Mouse (Mus musculus) neural tube, embryonic 15.5 days (tissue): ENCODE measurements around the gene Sbno2. TPM values are rescaled to one million over a fixed set of nuclear protein-coding genes. Genes with fewer than 3 reads are reported as not detected.

ENCODE experiments used
- ATAC-seq: fragments of 200-750 bp; cut with Nextera tagmentation; 2 replicates; pipeline ENCODE4 v1.8.0; 2017; ENCODE audit warnings: mild to moderate bottlenecking, moderate TSS enrichment, moderate library complexity; ENCODE audit not compliant: low FRiP score
- H3K27ac ChIP-seq: fragments of 300-500 bp; sonication (generic); replicated peaks from 2 replicates; pipeline ENCODE4 v1.5.1; 2015; ENCODE audit warnings: mild to moderate bottlenecking, inconsistent platforms
- H3K27me3 ChIP-seq: fragments of 300-500 bp; sonication (generic); replicated peaks from 2 replicates; pipeline ENCODE4 v1.6.1; 2015; ENCODE audit warnings: inconsistent platforms
- H3K36me3 ChIP-seq: fragments of 300-500 bp; sonication (generic); 2 replicates; pipeline ENCODE4 v1.6.1; 2015; ENCODE audit warnings: inconsistent platforms
- H3K4me1 ChIP-seq: fragments of 300-500 bp; sonication (generic); 2 replicates; pipeline ENCODE4 v1.6.1; 2015; ENCODE audit warnings: inconsistent platforms
- H3K4me2 ChIP-seq: fragments of 300-500 bp; sonication (generic); 2 replicates; pipeline ENCODE4 v1.6.1; 2015; ENCODE audit warnings: inconsistent platforms, mild to moderate bottlenecking, moderate library complexity
- H3K4me3 ChIP-seq: fragments of 300-500 bp; sonication (generic); replicated peaks from 2 replicates; pipeline ENCODE4 v1.5.1; 2015; ENCODE audit warnings: mild to moderate bottlenecking, inconsistent platforms
- H3K9ac ChIP-seq: fragments of 300-500 bp; sonication (generic); replicated peaks from 2 replicates; pipeline ENCODE4 v1.6.1; 2015; ENCODE audit warnings: mild to moderate bottlenecking, inconsistent platforms
- H3K9me3 ChIP-seq: fragments of 300-500 bp; sonication (generic); replicated peaks from 2 replicates; pipeline ENCODE4 v1.6.1; 2016; ENCODE audit warnings: inconsistent platforms
- WGBS: fragments of 180-500 bp; shearing (Covaris S2); methylation state at CpG from one replicate; pipeline ENCODE4 v1.1.7; 2015; ENCODE audit warnings: mixed read lengths; 5-methylcytosine and 5-hydroxymethylcytosine counted together
- polyA plus RNA-seq: library from polyadenylated mRNA; unstranded; fragments of >200 nt; fragmentation: Nextera tagmentation; extraction: Ambion mirVana; gene quantifications from 2 replicates; pipeline ENCODE4 v1.2.1, GENCODE M21; 2015

Gene Sbno2
- polyA plus RNA-seq, 1 experiment from 2014 or later, result 11.7 TPM

GRCm38 (mm10) chr10:80140666-80141035, 35.3 kb upstream of the Sbno2 start, which contains the start of gene Cbarp:
Cbarp (minus strand) TSS chr10:80140835.
- Histone ChIP-seq H3K36me3 (peaks cover 23% of the 10 kb centered on the region), H3K9ac (peak within 1 kb of the TSS; percentile 41), H3K4me3 (peak within 1 kb of the TSS; percentile 79), H3K4me2 (peak within 1 kb of the TSS; percentile 89), H3K27me3 (no peaks in the 10 kb centered on the region), H3K27ac (peak within 1 kb of the TSS; percentile 97), H3K9me3 (no peaks in the 10 kb centered on the region), H3K4me1 (peaks cover 77% of the 10 kb centered on the region)
- 75% methylated on average over 10 of the region's 10 CpGs for WGBS
- ATAC-seq, result no peak

DNA sequence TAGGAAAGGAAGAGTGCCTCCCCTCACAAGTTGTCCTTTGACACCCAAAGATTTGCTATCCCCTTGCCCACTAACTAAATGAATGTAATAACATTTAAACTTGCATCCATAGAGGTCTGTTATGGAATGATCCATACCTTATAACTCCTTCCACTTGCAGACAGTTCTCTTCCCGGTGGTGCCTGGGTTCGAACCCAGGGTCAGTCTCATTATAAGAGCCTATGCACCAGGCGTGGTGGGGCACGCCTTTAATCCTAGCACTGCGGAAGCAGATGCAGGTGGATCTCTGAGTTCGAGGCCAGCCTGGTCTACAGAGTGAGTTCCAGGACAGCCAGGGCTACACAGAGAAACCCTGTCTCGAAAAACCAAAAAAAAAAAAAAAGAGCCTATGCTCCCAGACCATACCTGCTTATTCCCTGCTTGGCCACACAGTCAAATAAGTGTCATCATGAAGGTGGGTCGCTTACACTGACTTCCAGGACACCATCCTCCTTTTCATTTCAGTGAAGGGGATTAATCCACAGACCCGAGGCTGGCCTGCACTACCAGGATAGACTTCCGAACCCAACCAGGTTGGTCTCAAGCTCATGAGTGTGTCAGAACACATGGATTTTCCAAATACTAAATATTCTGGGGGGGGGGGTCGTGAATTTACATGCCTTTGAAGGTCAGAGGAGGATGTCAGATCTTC, 34.7 kb upstream of the Sbno2 start:
- H3K4me2 ChIP-seq, result peak overlapping the region; percentile 89
- H3K4me3 ChIP-seq, result peak overlapping the region; percentile 79; the same call in 1 of the 2 replicates
- 82% methylated on average over 11 of the region's 11 CpGs for WGBS
- H3K4me1 ChIP-seq, result peaks cover 72% of the 10 kb centered on the region
- peak overlapping the region; percentile 97 for H3K27ac ChIP-seq
- ATAC-seq, result no peak
- no peaks in the 10 kb centered on the region for H3K27me3 ChIP-seq
- H3K36me3 ChIP-seq, result peaks cover 24% of the 10 kb centered on the region
- no peak overlapping the region for H3K9ac ChIP-seq
- no peaks in the 10 kb centered on the region for H3K9me3 ChIP-seq

DNA sequence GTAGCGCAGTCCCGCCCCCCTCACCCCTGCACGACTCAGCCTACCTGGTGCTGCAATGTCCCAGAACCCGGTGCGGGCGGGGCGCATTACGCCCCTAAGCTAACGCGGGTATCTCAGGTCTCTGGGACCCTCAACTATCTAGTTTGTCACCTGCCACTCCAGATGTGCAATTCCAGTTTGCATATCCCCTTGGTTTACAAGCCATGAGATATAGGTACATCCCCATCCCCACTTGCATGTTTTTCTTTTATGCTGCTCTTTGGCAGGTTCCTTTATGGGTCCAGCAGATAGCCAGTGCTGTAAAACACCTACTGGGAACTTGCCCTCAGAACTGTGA, 34.0 kb upstream of the Sbno2 start:
- H3K9me3 ChIP-seq, result no peaks in the 10 kb centered on the region
- peak overlapping the region; percentile 79 for H3K4me3 ChIP-seq
- no peak for ATAC-seq
- peak overlapping the region; percentile 76 for H3K9ac ChIP-seq
- peak overlapping the region; percentile 89 for H3K4me2 ChIP-seq
- peaks cover 66% of the 10 kb centered on the region for H3K4me1 ChIP-seq
- H3K27me3 ChIP-seq, result no peaks in the 10 kb centered on the region
- WGBS, result 0% methylated on average over 10 of the region's 10 CpGs
- peaks cover 24% of the 10 kb centered on the region for H3K36me3 ChIP-seq
- peak overlapping the region; percentile 97 for H3K27ac ChIP-seq

DNA sequence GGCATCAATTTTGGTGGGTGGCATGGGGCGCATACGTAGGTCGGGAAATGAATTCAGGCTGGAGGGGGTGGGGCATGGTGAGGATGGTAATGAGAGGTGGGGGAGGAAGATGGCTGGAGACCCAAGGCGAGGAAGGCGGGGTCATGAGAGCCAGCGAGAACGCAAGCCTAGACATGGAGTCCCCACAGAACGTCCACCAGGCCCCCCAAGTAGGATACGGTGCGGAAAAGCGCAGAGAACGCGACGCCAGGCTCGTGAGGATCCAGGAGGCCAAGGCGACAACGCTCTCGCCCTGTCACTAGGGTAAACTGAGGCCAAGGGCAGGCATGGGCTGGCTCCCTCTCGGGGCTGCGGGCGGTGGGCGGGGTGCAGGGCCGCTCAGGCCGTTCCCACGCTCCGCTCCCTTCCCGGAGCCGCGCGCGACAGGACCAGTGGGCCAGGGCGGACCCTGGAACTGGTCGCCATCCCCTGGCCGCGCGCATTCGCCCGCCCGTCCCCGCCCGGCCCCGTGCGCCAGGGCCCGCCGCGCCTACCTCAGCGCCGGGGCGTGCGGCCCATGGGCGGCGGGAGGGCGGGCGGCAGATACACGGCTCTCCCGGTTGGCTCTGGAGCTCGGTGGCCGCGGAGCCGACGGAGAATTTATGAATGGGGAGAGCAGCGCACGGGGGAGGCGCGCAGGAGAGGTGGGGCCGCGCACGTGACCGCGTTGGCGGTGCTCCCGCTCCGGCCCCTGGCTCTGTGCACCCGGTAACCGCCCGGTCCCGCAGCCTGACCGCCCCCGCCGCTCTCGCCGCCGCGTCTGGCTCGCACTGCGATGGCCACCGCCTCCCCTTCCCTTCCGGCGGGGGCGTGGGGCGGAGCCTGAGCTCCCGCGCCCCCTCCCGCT, 33.4 kb upstream of the Sbno2 start, which contains the start of gene Atp5d:
Atp5d (plus strand) TSS at position 80 of the 886 bp plus-strand sequence.
- Histone ChIP-seq H3K9ac (peak within 1 kb of the TSS; percentile 76), H3K27ac (peak within 1 kb of the TSS; percentile 97), H3K4me1 (peaks cover 60% of the 10 kb centered on the region), H3K9me3 (no peaks in the 10 kb centered on the region), H3K27me3 (no peaks in the 10 kb centered on the region), H3K4me2 (peak within 1 kb of the TSS; percentile 89), H3K36me3 (peaks cover 24% of the 10 kb centered on the region), H3K4me3 (peak within 1 kb of the TSS; percentile 79)
- under 1% methylated on average over 91 of the region's 94 CpGs for WGBS
- ATAC-seq, result peak; percentile 19

GRCm38 (mm10) chr10:80137626-80138552, 32.5 kb upstream of the Sbno2 start:
- H3K4me2 ChIP-seq, result peak overlapping the region; percentile 89
- H3K4me1 ChIP-seq, result peaks cover 57% of the 10 kb centered on the region

GRCm38 (mm10) chr10:80136952-80137625, 31.7 kb upstream of the Sbno2 start:
- Histone ChIP-seq H3K27ac (peak overlapping the region; percentile 97), H3K9me3 (no peaks in the 10 kb centered on the region), H3K9ac (peak overlapping the region; percentile 76), H3K27me3 (no peaks in the 10 kb centered on the region), H3K4me3 (peak overlapping the region; percentile 79), H3K4me1 (peaks cover 56% of the 10 kb centered on the region), H3K36me3 (peaks cover 40% of the 10 kb centered on the region), H3K4me2 (peak overlapping the region; percentile 89)
- no peak for ATAC-seq
- WGBS, result 1% methylated on average over 29 of the region's 29 CpGs

More at GRCm38 (mm10) chr10:80137626-80138552, 32.5 kb upstream of the Sbno2 start:
- Histone ChIP-seq H3K27ac (peak overlapping the region; percentile 97), H3K9me3 (no peaks in the 10 kb centered on the region), H3K9ac (peak overlapping the region; percentile 76), H3K27me3 (no peaks in the 10 kb centered on the region), H3K36me3 (peaks cover 33% of the 10 kb centered on the region), H3K4me3 (peak overlapping the region; percentile 79)
- ATAC-seq, result no peak
- 4% methylated on average over 29 of the region's 33 CpGs for WGBS

GRCm38 (mm10) chr10:80136179-80136951, 31.0 kb upstream of the Sbno2 start:
- Histone ChIP-seq H3K4me3 (peak overlapping the region; percentile 79), H3K9me3 (no peaks in the 10 kb centered on the region), H3K36me3 (peaks cover 47% of the 10 kb centered on the region), H3K4me2 (peak overlapping the region; percentile 89), H3K4me1 (peaks cover 58% of the 10 kb centered on the region), H3K27ac (peak overlapping the region; percentile 97), H3K27me3 (no peaks in the 10 kb centered on the region), H3K9ac (peak overlapping the region; percentile 76)
- no peak for ATAC-seq
- 18% methylated on average over 49 of the region's 49 CpGs for WGBS

DNA sequence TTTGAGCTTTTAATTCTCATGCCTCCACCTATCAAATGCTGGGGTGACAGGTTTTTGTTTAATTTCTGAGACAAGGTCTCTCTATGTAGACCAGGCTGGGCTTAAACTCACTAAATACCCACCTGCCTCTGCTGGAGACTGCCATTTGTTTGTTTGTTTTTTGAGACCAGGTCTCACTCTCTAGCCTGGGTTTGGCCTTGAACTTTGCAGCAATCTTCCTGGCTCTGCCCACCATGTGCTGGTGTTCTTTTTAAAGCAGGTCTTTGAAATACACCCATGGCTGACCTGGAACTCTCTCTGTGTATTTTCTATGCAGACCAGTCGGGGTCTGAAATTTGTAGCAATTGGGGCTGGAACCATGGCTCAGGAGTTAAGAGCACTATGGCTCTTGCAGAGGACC, 30.3 kb upstream of the Sbno2 start:
- Histone ChIP-seq H3K9me3 (no peaks in the 10 kb centered on the region), H3K4me1 (peaks cover 55% of the 10 kb centered on the region), H3K4me3 (no peak overlapping the region), H3K27me3 (no peaks in the 10 kb centered on the region), H3K4me2 (peak overlapping the region; percentile 89; the same call in 1 of the 2 replicates), H3K9ac (no peak overlapping the region), H3K27ac (no peak overlapping the region), H3K36me3 (peaks cover 55% of the 10 kb centered on the region)
- no peak for ATAC-seq
- 83% methylated on average over 1 of the region's 1 CpGs for WGBS

DNA sequence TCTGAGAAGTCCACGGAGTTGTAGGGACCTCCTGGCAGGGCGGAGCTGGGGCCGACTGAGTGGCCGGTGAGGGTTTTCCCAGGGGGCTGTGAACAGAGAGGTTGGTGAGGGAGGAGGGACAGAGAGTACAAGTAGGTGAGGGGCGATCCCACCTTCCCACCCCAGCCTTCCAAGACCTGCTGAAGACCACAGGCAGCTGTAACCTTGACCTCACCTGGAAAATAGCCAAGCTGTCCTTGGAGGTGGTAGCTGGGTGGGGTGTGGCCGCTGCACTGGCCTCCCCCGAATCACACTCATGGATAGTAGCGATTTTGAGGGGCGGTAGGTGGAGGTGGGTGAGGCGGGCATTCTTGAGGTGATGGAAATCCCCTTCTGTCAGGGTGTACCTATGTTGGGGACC, 29.8 kb upstream of the Sbno2 start:
- ATAC-seq, result no peak
- no peak overlapping the region for H3K4me3 ChIP-seq
- no peaks in the 10 kb centered on the region for H3K9me3 ChIP-seq
- no peak overlapping the region for H3K27ac ChIP-seq
- 84% methylated on average over 10 of the region's 10 CpGs for WGBS
- no peak overlapping the region for H3K4me2 ChIP-seq
- H3K9ac ChIP-seq, result no peak overlapping the region
- H3K4me1 ChIP-seq, result peaks cover 53% of the 10 kb centered on the region
- peaks cover 59% of the 10 kb centered on the region for H3K36me3 ChIP-seq
- no peaks in the 10 kb centered on the region for H3K27me3 ChIP-seq

GRCm38 (mm10) chr10:80134421-80134820, 29.1 kb upstream of the Sbno2 start:
- Histone ChIP-seq H3K4me3 (no peak overlapping the region), H3K4me1 (peaks cover 47% of the 10 kb centered on the region), H3K36me3 (peaks cover 67% of the 10 kb centered on the region), H3K9ac (no peak overlapping the region), H3K4me2 (no peak overlapping the region), H3K27ac (no peak overlapping the region), H3K9me3 (no peaks in the 10 kb centered on the region), H3K27me3 (no peaks in the 10 kb centered on the region)
- ATAC-seq, result no peak
- 87% methylated on average over 9 of the region's 9 CpGs for WGBS
